Mouse (Mus musculus) left cerebral cortex, adult 6 months (tissue): ENCODE data around the gene Tmigd1. TPM values are rescaled to one million over a fixed set of nuclear protein-coding genes. Genes with fewer than 3 reads are reported as not detected.

Experiments
- long read RNA-seq, 2 experiments: library from polyadenylated mRNA; unstranded; transcript quantifications; one replicate each; pipeline ENCODE4 v2.0.0; 2019 to 2020
- polyA plus RNA-seq: library from polyadenylated mRNA; unstranded; fragments of <200 nt; fragmentation: Nextera tagmentation; gene quantifications from 2 replicates; pipeline ENCODE4 v1.2.3, GENCODE M21; 2021

Gene Tmigd1
- not detected in 2 replicates for polyA plus RNA-seq
- long read RNA-seq, experiment 1: 0 reads
- long read RNA-seq, experiment 2: 0 reads

DNA sequence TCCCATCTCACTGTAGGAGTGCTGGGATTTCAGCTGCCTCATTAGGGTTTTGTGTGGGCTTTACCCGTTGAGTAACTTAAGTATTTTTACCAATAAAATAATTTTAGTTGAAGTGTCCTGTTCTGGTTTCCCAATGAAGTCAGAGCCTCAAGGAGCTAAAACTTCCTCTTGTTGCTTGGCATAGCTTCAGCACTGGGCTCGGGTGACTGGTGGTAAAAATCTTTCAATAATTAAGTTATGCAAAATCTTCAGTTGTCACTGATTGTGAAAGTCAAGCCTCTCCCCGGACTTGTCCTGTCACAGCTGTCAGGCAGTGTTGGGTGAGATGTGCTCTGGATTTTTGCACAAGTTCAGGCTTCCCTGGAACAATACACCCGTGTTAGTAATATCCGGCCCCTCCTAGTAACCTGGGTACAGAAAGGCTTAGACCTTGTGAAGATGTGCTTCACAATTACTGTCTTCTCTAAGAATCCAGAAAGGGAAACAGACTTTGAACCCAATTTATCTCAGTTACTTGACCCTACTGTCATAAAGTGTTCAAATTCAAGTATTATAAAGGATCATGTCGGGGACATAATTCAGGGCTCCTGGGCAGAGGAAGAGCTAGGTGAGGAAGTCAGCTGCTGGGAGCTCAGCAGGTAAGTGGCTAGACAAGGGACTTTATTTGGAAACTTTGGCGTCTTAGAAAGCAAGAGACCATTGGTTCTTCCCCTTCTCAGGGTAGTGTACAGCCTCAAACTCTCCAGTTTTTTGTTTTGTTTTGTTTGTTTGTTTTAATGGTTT lies at the start of gene Tmigd1:
Tmigd1 (plus strand) TSS at position 581 of the 783 bp plus-strand sequence.

GRCm38 (mm10) chr11:76924759-76925236 lies 22.8 kb downstream of the Tmigd1 start, which contains the start of gene Blmh:
Gene Blmh (plus strand): TSS chr11:76924809.

Other genes with a start within 250 kb of the Tmigd1 start
- gene Bhlha9, start 229.7 kb upstream of the Tmigd1 start, polyA plus RNA-seq: 2.4 and 4.8 TPM in 2 replicates
- gene Trarg1, start 222.4 kb upstream of the Tmigd1 start, polyA plus RNA-seq: 0.69 TPM in 2 replicates
- 14.7 and 26.9 TPM in 2 replicates for gene Gosr1, start 138.6 kb upstream of the Tmigd1 start, polyA plus RNA-seq
- 6.3 and 10.1 TPM in 2 replicates for gene Cpd, start 55.1 kb upstream of the Tmigd1 start, polyA plus RNA-seq
- gene Blmh, start 22.6 kb downstream of the Tmigd1 start, polyA plus RNA-seq: 49.7 and 70.4 TPM in 2 replicates
- 0.10 TPM in 1 of 2 replicates, not detected in the other for gene Slc6a4, start 96.4 kb downstream of the Tmigd1 start, polyA plus RNA-seq
- 60.9 and 68.1 TPM in 2 replicates for gene Nsrp1, start 176.3 kb downstream of the Tmigd1 start, polyA plus RNA-seq